Mouse (Mus musculus): ENCODE measurements around the gene Trip11. TPM values are rescaled to one million over a fixed set of nuclear protein-coding genes. Genes with fewer than 3 reads are reported as not detected.

The Trip11 gene
- polyA plus RNA-seq, 1 experiment from 2014 or later = 23.4 TPM

- Histone ChIP-seq H3K36me3 (no peaks in the 10 kb centered on the region), H3K4me3 (peak overlapping the region; percentile 56), H3K27ac (ENCODE audit: poor library complexity, severe bottlenecking) (no peak overlapping the region), H3K4me2 (peak overlapping the region; percentile 96), H3K27me3 (replicated peaks) (peaks cover 17% of the 10 kb centered on the region; the same call in 1 of the 2 replicates), H3K9me3 (replicated peaks) (no peaks in the 10 kb centered on the region), H3K4me1 (replicated peaks) (peaks cover 12% of the 10 kb centered on the region), H3K9ac (peak overlapping the region; percentile 62; the same call in 1 of the 2 replicates)
- WGBS = 41% methylated on average over 9 of the region's 9 CpGs
- 0 out of 2 replicates have a peak, but pooled peaks have one; percentile 5 for ATAC-seq (ENCODE audit: insufficient number of reproducible peaks, low FRiP score)
Observed at GRCm38 (mm10) chr12:101819570-101819969, 93.5 kb downstream of the Trip11 start.

DNA sequence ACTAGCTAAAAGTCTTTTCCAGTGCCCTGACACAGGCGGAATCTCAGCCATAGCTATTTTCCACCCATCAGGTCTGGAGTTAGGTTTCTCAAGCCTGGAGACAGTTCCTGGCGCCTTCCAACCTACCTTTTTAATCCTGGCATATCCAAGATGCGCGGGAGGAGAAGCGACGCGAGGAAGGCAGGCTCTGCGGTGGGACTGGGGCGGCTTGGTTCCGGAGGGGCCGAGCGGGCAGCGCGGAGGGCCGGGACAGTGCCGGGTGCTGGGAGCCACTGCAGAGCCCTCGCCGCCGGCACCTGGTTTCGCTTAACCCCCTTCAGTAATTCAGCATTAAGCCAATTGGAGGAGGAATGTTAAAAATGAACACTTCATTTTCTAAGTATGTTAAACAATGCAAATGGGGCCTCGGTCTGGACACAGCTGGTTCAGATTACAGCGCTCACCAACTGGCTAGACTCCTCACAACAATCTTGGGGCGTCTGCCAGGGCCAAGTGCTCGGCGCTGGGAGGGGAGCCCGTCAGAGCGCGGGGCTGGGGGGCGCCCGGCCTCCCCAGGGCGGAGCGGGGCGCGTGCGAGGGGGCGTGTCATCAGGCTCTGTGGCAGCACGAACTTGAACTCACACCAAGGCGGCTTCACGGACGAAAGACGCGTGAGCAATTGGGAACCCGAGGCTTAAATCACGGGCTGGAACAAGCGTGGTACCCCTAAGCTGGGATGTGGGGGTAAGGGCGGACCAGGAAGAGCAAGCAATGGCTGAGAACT, 94.3 kb downstream of the Trip11 start, which contains the start of gene Fbln5:
Fbln5 (minus strand) TSS at position 448 of the 763 bp plus-strand sequence.
- peak within 1 kb of the TSS; percentile 62 for H3K9ac ChIP-seq
- H3K4me1 ChIP-seq (replicated peaks) = peaks cover 12% of the 10 kb centered on the region
- peak within 1 kb of the TSS; percentile 56 for H3K27ac ChIP-seq (ENCODE audit: poor library complexity, severe bottlenecking)
- no peaks in the 10 kb centered on the region for H3K36me3 ChIP-seq
- peak within 1 kb of the TSS; percentile 56 for H3K4me3 ChIP-seq
- WGBS = 1% methylated on average over 46 of the region's 46 CpGs
- H3K4me2 ChIP-seq = peak within 1 kb of the TSS; percentile 96
- ATAC-seq (ENCODE audit: insufficient number of reproducible peaks, low FRiP score) = peak; percentile 53; the same call in 1 of the 2 replicates
- peaks cover 17% of the 10 kb centered on the region; the same call in 1 of the 2 replicates for H3K27me3 ChIP-seq (replicated peaks)
- no peaks in the 10 kb centered on the region for H3K9me3 ChIP-seq (replicated peaks)

GRCm38 (mm10) chr12:101818246-101818607, 94.8 kb downstream of the Trip11 start:
- Histone ChIP-seq H3K27ac (ENCODE audit: poor library complexity, severe bottlenecking) (peak overlapping the region; percentile 56), H3K9me3 (replicated peaks) (no peaks in the 10 kb centered on the region), H3K9ac (peak overlapping the region; percentile 62), H3K4me1 (replicated peaks) (peaks cover 12% of the 10 kb centered on the region), H3K4me3 (peak overlapping the region; percentile 56), H3K4me2 (peak overlapping the region; percentile 96), H3K27me3 (replicated peaks) (peaks cover 17% of the 10 kb centered on the region; the same call in 1 of the 2 replicates), H3K36me3 (no peaks in the 10 kb centered on the region)
- 32% methylated on average over 11 of the region's 11 CpGs for WGBS
- ATAC-seq (ENCODE audit: insufficient number of reproducible peaks, low FRiP score) = no peak

GRCm38 (mm10) chr12:101816810-101817209, 96.3 kb downstream of the Trip11 start:
- Histone ChIP-seq H3K27ac (ENCODE audit: poor library complexity, severe bottlenecking) (no peak overlapping the region), H3K9ac (peak overlapping the region; percentile 22; the same call in 1 of the 2 replicates), H3K4me1 (replicated peaks) (peaks cover 12% of the 10 kb centered on the region), H3K27me3 (replicated peaks) (peaks cover 17% of the 10 kb centered on the region; the same call in 1 of the 2 replicates), H3K9me3 (replicated peaks) (no peaks in the 10 kb centered on the region), H3K4me3 (peak overlapping the region; percentile 56; the same call in 1 of the 2 replicates), H3K4me2 (peak overlapping the region; percentile 17; the same call in 1 of the 2 replicates), H3K36me3 (no peaks in the 10 kb centered on the region)
- no peak for ATAC-seq (ENCODE audit: insufficient number of reproducible peaks, low FRiP score)
- WGBS = 35% methylated on average over 5 of the region's 5 CpGs

GRCm38 (mm10) chr12:101815796-101816195, 97.3 kb downstream of the Trip11 start:
- Histone ChIP-seq H3K4me2 (no peak overlapping the region), H3K27me3 (replicated peaks) (peaks cover 14% of the 10 kb centered on the region; the same call in 1 of the 2 replicates), H3K27ac (ENCODE audit: poor library complexity, severe bottlenecking) (no peak overlapping the region), H3K9me3 (replicated peaks) (no peaks in the 10 kb centered on the region), H3K9ac (no peak overlapping the region), H3K4me3 (no peak overlapping the region), H3K36me3 (no peaks in the 10 kb centered on the region), H3K4me1 (replicated peaks) (peaks cover 7% of the 10 kb centered on the region; the same call in 1 of the 2 replicates)
- WGBS = 83% methylated on average over 6 of the region's 6 CpGs
- ATAC-seq (ENCODE audit: insufficient number of reproducible peaks, low FRiP score) = no peak

DNA sequence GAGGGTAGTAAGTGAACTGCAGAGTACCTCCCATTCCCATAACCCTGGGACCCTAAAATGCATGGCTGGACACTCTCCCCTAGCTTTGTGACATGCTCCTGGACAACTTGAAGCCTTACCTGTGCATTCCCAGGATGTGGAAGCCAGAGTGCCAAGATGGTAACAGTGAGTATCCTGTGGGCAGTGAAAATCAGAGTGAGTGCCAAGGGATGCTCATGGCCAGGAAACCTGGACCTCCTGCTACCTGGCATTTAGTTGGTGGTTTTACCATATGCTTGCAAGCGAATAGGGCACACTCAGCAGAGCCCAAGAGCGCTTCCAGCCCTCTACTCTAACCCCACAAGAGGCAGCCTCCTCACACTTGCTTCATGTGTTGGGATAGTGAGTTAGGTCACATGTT, 98.6 kb downstream of the Trip11 start:
- Histone ChIP-seq H3K9ac (no peak overlapping the region), H3K4me1 (replicated peaks) (peaks cover 5% of the 10 kb centered on the region; the same call in 1 of the 2 replicates), H3K36me3 (no peaks in the 10 kb centered on the region), H3K4me2 (no peak overlapping the region), H3K27me3 (replicated peaks) (peaks cover 7% of the 10 kb centered on the region; the same call in 1 of the 2 replicates), H3K4me3 (no peak overlapping the region), H3K27ac (ENCODE audit: poor library complexity, severe bottlenecking) (no peak overlapping the region), H3K9me3 (replicated peaks) (no peaks in the 10 kb centered on the region)
- 73% methylated on average over 2 of the region's 2 CpGs for WGBS
- no peak for ATAC-seq (ENCODE audit: insufficient number of reproducible peaks, low FRiP score)

DNA sequence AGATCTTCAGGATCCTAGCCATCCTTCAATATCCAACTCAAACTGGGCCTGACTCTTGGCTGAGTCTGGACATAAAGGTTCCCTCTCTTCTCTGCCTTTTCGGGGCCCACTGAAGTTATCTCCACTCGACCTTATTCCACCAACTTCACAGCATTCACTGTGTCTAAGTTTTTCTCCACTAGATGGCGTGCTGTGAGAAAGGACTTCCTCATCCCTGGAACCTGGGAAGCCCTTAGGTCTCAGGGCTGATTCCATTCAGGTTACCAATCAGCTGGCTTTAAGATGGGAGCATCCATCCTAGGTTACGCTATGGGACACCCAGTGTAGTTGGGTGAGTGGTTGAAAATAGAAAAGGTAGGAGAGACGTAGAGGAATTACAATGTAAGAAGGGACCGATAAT, 101.9 kb downstream of the Trip11 start:
- Histone ChIP-seq H3K9me3 (replicated peaks) (no peaks in the 10 kb centered on the region), H3K27ac (ENCODE audit: poor library complexity, severe bottlenecking) (no peak overlapping the region), H3K4me1 (replicated peaks) (no peaks in the 10 kb centered on the region), H3K36me3 (no peaks in the 10 kb centered on the region), H3K27me3 (replicated peaks) (no peaks in the 10 kb centered on the region), H3K4me3 (no peak overlapping the region), H3K9ac (no peak overlapping the region), H3K4me2 (no peak overlapping the region)
- no peak for ATAC-seq (ENCODE audit: insufficient number of reproducible peaks, low FRiP score)
- WGBS = 58% methylated on average over 6 of the region's 6 CpGs

DNA sequence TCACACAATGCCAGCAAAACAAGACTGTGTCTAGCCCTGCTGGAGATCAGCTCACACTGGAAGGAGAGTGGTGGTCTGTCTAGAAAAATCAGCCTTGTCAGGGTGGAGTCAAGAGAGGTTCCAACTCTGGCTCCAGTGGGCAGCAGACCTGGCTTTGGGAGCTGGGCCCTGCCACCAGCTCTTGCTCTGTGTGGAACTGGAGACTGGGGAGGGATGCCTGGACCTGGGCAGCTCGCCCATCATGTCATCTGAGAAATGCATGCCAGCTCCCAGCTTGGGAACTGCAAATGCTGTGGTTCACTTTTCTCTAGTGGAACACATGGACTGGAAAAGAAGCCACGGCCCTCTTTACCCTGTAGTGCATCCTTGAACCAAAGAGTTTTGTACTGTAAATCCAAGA, 102.6 kb downstream of the Trip11 start:
- no peaks in the 10 kb centered on the region for H3K9me3 ChIP-seq (replicated peaks)
- H3K27ac ChIP-seq (ENCODE audit: poor library complexity, severe bottlenecking) = no peak overlapping the region
- no peak overlapping the region for H3K4me3 ChIP-seq
- no peak for ATAC-seq (ENCODE audit: insufficient number of reproducible peaks, low FRiP score)
- no peak overlapping the region for H3K9ac ChIP-seq
- no peak overlapping the region for H3K4me2 ChIP-seq
- WGBS = 54% methylated on average over 2 of the region's 2 CpGs
- no peaks in the 10 kb centered on the region for H3K27me3 ChIP-seq (replicated peaks)
- H3K4me1 ChIP-seq (replicated peaks) = no peaks in the 10 kb centered on the region
- no peaks in the 10 kb centered on the region for H3K36me3 ChIP-seq

- no peak for ATAC-seq (ENCODE audit: insufficient number of reproducible peaks, low FRiP score)
- WGBS = 55% methylated on average over 2 of the region's 2 CpGs
- H3K9ac ChIP-seq = no peak overlapping the region
- H3K4me1 ChIP-seq (replicated peaks) = no peaks in the 10 kb centered on the region
- no peaks in the 10 kb centered on the region for H3K36me3 ChIP-seq
- H3K4me2 ChIP-seq = no peak overlapping the region
- no peak overlapping the region for H3K27ac ChIP-seq (ENCODE audit: poor library complexity, severe bottlenecking)
- H3K27me3 ChIP-seq (replicated peaks) = no peaks in the 10 kb centered on the region
- no peak overlapping the region for H3K4me3 ChIP-seq
- H3K9me3 ChIP-seq (replicated peaks) = no peaks in the 10 kb centered on the region
Observed at GRCm38 (mm10) chr12:101807400-101807799, 105.7 kb downstream of the Trip11 start.

DNA sequence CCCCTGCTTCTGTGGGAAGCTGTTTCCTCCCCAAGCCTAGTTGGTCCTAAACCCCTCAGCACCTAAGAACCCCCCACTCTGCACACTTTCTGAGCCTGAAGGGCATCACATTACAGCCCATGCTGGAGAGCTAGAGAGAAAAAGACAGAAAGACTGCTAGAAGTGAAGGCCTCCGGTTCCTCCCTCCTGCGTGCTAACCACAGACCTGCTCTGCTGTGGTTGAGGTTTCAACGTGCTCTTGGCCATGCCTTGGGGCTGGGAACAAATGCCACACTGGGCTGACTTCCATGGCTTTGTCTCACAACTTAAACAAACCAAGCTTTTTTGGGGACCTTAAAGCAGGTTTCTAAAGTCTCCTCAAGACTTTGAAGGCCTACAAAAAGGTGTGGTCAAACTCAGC, 110.6 kb downstream of the Trip11 start:
- no peak overlapping the region for H3K9ac ChIP-seq
- H3K4me2 ChIP-seq = no peak overlapping the region
- H3K27ac ChIP-seq (ENCODE audit: poor library complexity, severe bottlenecking) = no peak overlapping the region
- no peak for ATAC-seq (ENCODE audit: insufficient number of reproducible peaks, low FRiP score)
- H3K4me3 ChIP-seq = no peak overlapping the region
- H3K9me3 ChIP-seq (replicated peaks) = no peaks in the 10 kb centered on the region
- WGBS = 81% methylated on average over 3 of the region's 3 CpGs
- H3K36me3 ChIP-seq = no peaks in the 10 kb centered on the region
- H3K27me3 ChIP-seq (replicated peaks) = no peaks in the 10 kb centered on the region
- no peaks in the 10 kb centered on the region for H3K4me1 ChIP-seq (replicated peaks)

GRCm38 (mm10) chr12:101801744-101802143, 111.3 kb downstream of the Trip11 start:
- no peak overlapping the region for H3K27ac ChIP-seq (ENCODE audit: poor library complexity, severe bottlenecking)
- H3K4me3 ChIP-seq = no peak overlapping the region
- no peaks in the 10 kb centered on the region for H3K4me1 ChIP-seq (replicated peaks)
- no peak for ATAC-seq (ENCODE audit: insufficient number of reproducible peaks, low FRiP score)
- no peak overlapping the region for H3K9ac ChIP-seq
- no peaks in the 10 kb centered on the region for H3K36me3 ChIP-seq
- H3K4me2 ChIP-seq = no peak overlapping the region
- 68% methylated on average over 5 of the region's 5 CpGs for WGBS
- H3K27me3 ChIP-seq (replicated peaks) = no peaks in the 10 kb centered on the region
- no peaks in the 10 kb centered on the region for H3K9me3 ChIP-seq (replicated peaks)

Data from heart, embryonic 12.5 days (tissue).